Mouse (Mus musculus) hindbrain, embryonic 14.5 days (tissue): Measurements from ENCODE around the gene Mynn. TPM values are rescaled to one million over a fixed set of nuclear protein-coding genes. Genes with fewer than 3 reads are reported as not detected.
"Not testable (repeated sequence)": the region's sequence is repeated elsewhere in the genome, so short reads cannot be mapped to it uniquely, and the experiment has no call there.

Experiments
- ATAC-seq: fragments of 200-750 bp; cut with Nextera tagmentation; 2 replicates; pipeline ENCODE4 v1.8.0; 2017; ENCODE audit warnings: moderate number of reproducible peaks, mild to moderate bottlenecking, moderate TSS enrichment, moderate library complexity; ENCODE audit not compliant: low FRiP score
- DNase-seq: peaks from one replicate; pipeline ENCODE4 v3.0.0-alpha.2; 2015; ENCODE audit warnings: low spot score
- H3K27ac ChIP-seq: fragments of 300-500 bp; sonication (generic); 2 replicates; pipeline ENCODE4 v1.5.1; 2014; ENCODE audit warnings: mild to moderate bottlenecking, moderate library complexity
- H3K27me3 ChIP-seq: fragments of 300-500 bp; sonication (generic); 2 replicates; pipeline ENCODE4 v1.6.1; 2014; ENCODE audit warnings: mild to moderate bottlenecking, low read length, mixed read lengths; ENCODE audit not compliant: control insufficient read depth, insufficient read depth
- H3K36me3 ChIP-seq: fragments of 300-500 bp; sonication (generic); replicated peaks from 2 replicates; pipeline ENCODE4 v1.6.1; 2014; ENCODE audit not compliant: control insufficient read depth, insufficient read depth
- H3K4me1 ChIP-seq: fragments of 300-500 bp; sonication (generic); replicated peaks from 2 replicates; pipeline ENCODE4 v1.6.1; 2014; ENCODE audit warnings: antibody characterized with exemption, low read length, mixed read lengths; ENCODE audit not compliant: control insufficient read depth, insufficient read depth
- H3K4me2 ChIP-seq: fragments of 300-500 bp; sonication (generic); replicated peaks from 2 replicates; pipeline ENCODE4 v1.6.1; 2014; ENCODE audit warnings: mild to moderate bottlenecking, moderate library complexity
- H3K4me3 ChIP-seq: fragments of 300-500 bp; sonication (generic); replicated peaks from 2 replicates; pipeline ENCODE4 v1.5.1; 2014; ENCODE audit warnings: mild to moderate bottlenecking, low read length
- H3K9ac ChIP-seq: fragments of 300-500 bp; sonication (generic); 2 replicates; pipeline ENCODE4 v1.6.1; 2014
- H3K9me3 ChIP-seq: fragments of 300-500 bp; sonication (generic); 2 replicates; pipeline ENCODE4 v1.6.1; 2016; ENCODE audit warnings: low read length; ENCODE audit not compliant: control insufficient read depth
- WGBS: fragments of 180-500 bp; shearing (Covaris S2); extraction: QIAGEN DNeasy Blood & Tissue Kit; methylation state at CpG from one replicate; pipeline ENCODE4 v1.1.7; 2014; 5-methylcytosine and 5-hydroxymethylcytosine counted together
- polyA plus RNA-seq: library from polyadenylated mRNA; unstranded; fragments of >200 nt; fragmentation: Nextera tagmentation; extraction: Ambion mirVana; gene quantifications from 2 replicates; pipeline ENCODE4 v1.2.1, GENCODE M21; 2014

Mynn gene
- 33.5 and 33.7 TPM in 2 replicates for polyA plus RNA-seq

DNA sequence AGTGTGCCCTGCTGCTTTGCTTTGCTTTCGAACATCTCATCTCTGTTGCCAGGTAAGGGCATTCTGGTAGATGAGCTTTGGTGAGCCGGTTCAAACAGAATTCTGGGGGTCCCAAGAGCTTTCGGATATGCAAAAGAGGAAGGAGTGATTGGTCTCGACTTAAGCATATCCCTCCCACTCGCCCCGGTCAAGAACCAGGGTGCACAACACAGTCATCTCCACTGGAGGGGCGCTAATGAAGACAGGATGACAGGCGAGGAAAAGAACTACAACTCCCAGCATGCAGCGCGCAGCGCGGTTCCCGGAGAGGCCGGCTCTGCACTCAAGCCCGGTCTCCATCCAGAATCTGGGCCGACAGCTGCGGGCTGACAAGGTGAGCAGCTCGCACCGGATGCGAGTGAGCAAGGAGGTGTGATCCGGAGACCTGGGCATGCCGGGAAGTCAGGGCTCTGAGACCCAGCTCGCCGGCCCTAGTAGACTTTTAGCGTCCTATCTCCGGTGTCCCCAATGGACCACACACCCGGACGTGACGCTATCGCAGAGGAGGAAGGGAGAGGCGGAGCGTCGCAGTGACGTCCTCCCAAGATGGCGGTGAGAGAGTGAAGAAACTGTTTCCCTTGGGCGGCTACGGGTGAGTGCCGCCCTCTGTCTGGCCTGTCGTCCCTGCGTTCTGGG is at the start of gene Mynn:
TSS of gene Mynn (plus strand) at position 1 of the 675 bp plus-strand sequence.
- peak within 1 kb of the TSS; percentile 79 for H3K9ac ChIP-seq
- H3K27me3 ChIP-seq = no peaks in the 10 kb centered on the region
- H3K4me2 ChIP-seq = peak within 1 kb of the TSS; percentile 82
- H3K27ac ChIP-seq = peak within 1 kb of the TSS; percentile 89
- ATAC-seq (peak; percentile 96), DNase-seq (peak; percentile 94)
- H3K36me3 ChIP-seq = peaks cover 26% of the 10 kb centered on the region
- under 1% methylated on average over 40 of the region's 40 CpGs for WGBS
- peaks cover 15% of the 10 kb centered on the region; the same call in 1 of the 2 replicates for H3K4me1 ChIP-seq
- H3K4me3 ChIP-seq = peak within 1 kb of the TSS; percentile 73
- no peaks in the 10 kb centered on the region for H3K9me3 ChIP-seq

DNA sequence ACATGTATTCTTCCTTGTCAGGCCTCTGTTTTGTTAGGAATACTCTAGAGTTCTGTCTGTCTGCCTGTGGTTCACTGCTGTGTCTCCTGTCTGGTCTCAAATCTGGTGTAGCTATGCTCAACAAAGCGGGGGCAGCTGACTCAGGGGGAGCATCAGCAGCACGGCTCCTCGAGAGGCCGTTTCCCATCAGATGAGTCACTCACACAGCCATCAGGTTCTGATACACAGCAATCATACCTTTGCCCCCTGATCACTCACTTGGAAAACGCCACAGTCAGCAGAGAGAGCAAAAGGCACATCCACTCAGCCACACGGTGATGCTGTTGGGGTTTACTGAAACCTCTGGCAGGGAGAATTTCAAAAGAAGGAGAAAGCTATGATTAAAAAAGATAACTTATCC is 48.1 kb upstream of the Mynn start:
- Histone ChIP-seq H3K27ac (no peak overlapping the region), H3K9ac (no peak overlapping the region), H3K9me3 (no peaks in the 10 kb centered on the region), H3K4me3 (no peak overlapping the region), H3K27me3 (no peaks in the 10 kb centered on the region), H3K4me2 (no peak overlapping the region), H3K4me1 (no peaks in the 10 kb centered on the region), H3K36me3 (no peaks in the 10 kb centered on the region)
- DNase-seq (no peak), ATAC-seq (no peak)
- WGBS = 53% methylated on average over 6 of the region's 6 CpGs

DNA sequence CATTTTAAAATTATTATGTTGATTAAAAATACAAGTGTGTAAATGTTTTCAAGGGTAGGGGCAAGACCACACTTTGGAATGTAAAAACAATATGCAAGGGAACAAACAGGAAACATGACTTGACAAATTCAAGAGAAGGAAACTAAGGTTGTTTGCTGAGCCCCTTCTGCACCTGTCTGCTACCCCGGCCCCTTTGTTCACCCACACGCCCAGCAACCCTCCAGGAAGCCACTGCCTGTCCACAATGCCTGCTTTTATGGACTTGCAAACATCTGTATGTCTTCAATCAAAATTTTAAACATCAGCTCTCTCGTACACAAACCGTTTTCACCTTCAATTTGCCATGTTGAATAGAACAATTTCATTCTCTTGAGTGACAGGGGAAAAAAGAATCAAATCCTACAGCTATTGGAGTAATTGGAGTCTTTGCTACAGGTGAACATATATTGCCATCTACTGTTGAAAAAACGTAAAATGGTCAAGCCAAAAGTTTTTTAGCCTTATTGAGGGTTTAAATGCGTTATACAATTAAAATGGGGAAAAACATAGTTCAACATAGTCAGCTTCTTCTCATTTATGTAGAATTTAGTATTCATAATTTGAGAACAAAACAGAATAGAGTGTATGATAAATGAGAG is 41.1 kb upstream of the Mynn start:
- no peak overlapping the region for H3K9ac ChIP-seq
- no peak overlapping the region for H3K27ac ChIP-seq
- WGBS = 50% methylated on average over 6 of the region's 6 CpGs
- no peaks in the 10 kb centered on the region for H3K27me3 ChIP-seq
- DNase-seq = peak; percentile 71
- no peak overlapping the region for H3K4me2 ChIP-seq
- no peak overlapping the region for H3K4me3 ChIP-seq
- no peaks in the 10 kb centered on the region for H3K9me3 ChIP-seq
- H3K36me3 ChIP-seq = no peaks in the 10 kb centered on the region
- H3K4me1 ChIP-seq = no peaks in the 10 kb centered on the region
- no peak for ATAC-seq

DNA sequence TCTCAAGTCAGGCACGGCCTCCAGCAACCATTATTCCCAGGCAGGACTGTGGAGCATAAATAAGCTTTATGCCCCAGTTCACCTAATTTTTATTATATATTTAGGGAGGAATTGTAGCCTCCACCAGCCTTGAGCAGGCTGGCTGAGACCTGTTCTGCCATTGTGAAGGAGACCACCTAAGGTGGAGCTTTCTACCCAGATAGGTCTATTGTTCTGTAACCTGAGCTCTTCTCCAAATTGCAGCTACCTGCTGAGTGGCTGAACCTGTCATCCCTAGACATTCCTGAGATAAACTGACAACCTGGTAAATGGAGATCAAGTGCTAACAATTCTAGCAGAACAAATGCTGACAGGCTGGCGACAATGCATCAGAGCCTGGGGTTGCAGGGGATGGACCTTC is 35.5 kb upstream of the Mynn start:
- DNase-seq, H3K4me3 ChIP-seq, H3K4me2 ChIP-seq, H3K27ac ChIP-seq, H3K36me3 ChIP-seq, H3K9ac ChIP-seq, H3K27me3 ChIP-seq, H3K9me3 ChIP-seq, H3K4me1 ChIP-seq, ATAC-seq: not testable (repeated sequence)
- 0% methylated on average over 1 of the region's 2 CpGs for WGBS

DNA sequence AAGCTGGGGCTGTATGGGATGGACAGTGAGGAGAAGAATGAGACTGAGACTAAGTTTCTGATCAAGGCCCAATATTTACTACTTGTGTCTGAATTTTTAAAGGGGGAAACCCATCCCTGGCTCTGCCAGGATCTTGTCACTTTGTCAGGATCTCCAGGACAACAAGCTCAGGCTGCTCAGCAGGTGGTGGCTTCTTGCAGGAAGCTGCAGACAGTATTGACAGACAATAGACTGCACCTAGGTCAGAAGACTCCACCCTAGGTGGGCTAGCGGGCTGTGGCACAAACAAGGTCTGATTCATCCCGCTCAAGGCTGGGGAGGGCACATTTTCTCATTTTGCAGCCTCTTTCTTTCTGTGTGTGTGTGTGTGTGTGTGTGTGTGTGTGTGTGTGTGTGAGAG is 28.3 kb upstream of the Mynn start:
- H3K9ac ChIP-seq = no peak overlapping the region
- WGBS = 10% methylated on average over 2 of the region's 2 CpGs
- H3K27me3 ChIP-seq = no peaks in the 10 kb centered on the region
- ATAC-seq = no peak
- no peaks in the 10 kb centered on the region for H3K9me3 ChIP-seq
- H3K27ac ChIP-seq = no peak overlapping the region
- no peak overlapping the region for H3K4me2 ChIP-seq
- H3K36me3 ChIP-seq = no peaks in the 10 kb centered on the region
- no peak overlapping the region for H3K4me3 ChIP-seq
- no peak for DNase-seq
- no peaks in the 10 kb centered on the region for H3K4me1 ChIP-seq

DNA sequence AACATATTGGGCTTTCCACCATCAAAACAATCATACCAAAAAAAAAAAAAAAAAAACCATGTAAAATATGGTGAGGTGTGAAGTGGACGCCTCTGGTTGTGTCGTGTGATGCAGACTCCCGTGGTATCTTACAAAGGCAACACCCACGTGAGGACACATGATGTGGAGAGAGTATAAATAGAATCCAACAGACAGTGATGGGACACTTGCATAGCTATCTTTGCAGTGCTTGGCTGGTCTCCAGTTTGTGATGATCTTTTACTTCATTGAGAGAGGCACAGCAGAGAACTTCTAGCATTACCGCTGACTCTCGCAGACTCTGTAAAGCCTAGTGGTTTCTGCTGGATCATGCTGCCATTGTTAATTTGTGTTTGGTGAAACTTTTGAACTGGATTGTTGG is 13.0 kb upstream of the Mynn start:
- Histone ChIP-seq H3K4me1 (no peaks in the 10 kb centered on the region), H3K36me3 (no peaks in the 10 kb centered on the region), H3K4me2 (no peak overlapping the region), H3K27me3 (no peaks in the 10 kb centered on the region), H3K27ac (no peak overlapping the region), H3K9me3 (no peaks in the 10 kb centered on the region), H3K9ac (no peak overlapping the region), H3K4me3 (no peak overlapping the region)
- WGBS = 87% methylated on average over 6 of the region's 6 CpGs
- ATAC-seq = no peak
- DNase-seq = no peak

DNA sequence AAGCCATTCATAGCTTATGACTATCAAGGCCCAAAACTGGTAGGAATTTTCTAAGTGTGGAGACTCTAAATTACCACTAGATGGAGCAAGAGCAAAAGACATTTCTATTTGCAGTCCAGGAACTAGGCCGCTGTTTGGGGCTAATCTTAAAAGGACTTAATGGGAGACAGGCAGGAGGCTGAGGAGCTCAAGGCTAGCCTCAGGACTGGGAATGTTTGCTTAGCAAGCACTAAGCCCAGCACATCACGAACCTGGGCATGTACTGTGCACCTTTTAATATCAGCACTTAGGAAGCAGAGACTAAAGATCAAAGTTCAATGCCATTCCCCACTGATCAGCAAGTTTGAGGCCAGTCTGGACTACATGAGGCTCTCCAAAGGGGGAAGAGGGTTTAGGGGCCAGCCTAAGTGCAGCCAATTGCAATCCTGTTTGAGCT is 9.4 kb upstream of the Mynn start:
- peak; percentile 36 for ATAC-seq
- H3K27ac ChIP-seq = no peak overlapping the region
- no peak overlapping the region for H3K4me2 ChIP-seq
- peak; percentile 85 for DNase-seq
- H3K27me3 ChIP-seq = no peaks in the 10 kb centered on the region
- 2% methylated on average over 2 of the region's 2 CpGs for WGBS
- H3K36me3 ChIP-seq = no peaks in the 10 kb centered on the region
- no peak overlapping the region for H3K4me3 ChIP-seq
- no peaks in the 10 kb centered on the region for H3K9me3 ChIP-seq
- H3K9ac ChIP-seq = no peak overlapping the region
- peaks cover 6% of the 10 kb centered on the region; the same call in 1 of the 2 replicates for H3K4me1 ChIP-seq

DNA sequence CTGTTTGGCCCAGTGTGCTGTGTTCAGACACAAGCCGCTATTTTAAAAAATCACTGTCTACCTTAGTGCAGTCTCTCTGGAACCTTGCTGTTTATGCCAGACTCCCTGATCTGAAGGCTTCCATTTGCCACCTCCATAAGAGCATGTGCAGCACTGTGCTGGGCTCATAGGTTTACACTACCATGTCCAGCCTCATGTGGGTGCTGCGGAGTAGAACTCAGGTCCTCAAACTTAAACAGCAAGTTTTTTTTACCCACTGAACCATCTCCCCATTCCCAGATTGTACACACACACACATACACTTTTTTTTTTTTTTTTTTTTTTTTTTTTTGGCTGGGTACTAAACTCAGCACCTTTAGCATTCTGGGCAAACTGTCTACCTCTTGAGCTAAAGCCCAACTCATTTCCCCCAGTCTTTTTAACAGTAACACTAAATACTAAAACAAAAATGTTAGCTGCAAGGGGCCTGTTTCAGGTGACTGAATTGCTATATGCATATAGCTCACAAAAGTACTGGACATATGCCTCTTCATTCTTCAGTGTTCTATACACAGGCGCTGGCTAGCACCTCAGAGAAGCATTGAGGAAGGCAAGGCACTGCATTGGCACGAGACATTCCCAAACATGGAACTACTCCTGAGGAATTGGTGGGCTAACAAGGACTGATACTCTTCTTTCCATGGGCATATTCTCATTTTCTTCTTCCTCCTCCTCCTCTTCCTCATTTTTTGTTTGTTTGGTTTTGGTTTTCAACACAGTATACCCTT is 8.0 kb upstream of the Mynn start:
- H3K4me1 ChIP-seq = peaks cover 6% of the 10 kb centered on the region; the same call in 1 of the 2 replicates
- H3K9me3 ChIP-seq = no peaks in the 10 kb centered on the region
- no peak overlapping the region for H3K4me3 ChIP-seq
- no peaks in the 10 kb centered on the region for H3K36me3 ChIP-seq
- no peak overlapping the region for H3K9ac ChIP-seq
- 73% methylated on average over 4 of the region's 4 CpGs for WGBS
- H3K27ac ChIP-seq = no peak overlapping the region
- H3K4me2 ChIP-seq = no peak overlapping the region
- DNase-seq (no peak), ATAC-seq (no peak)
- H3K27me3 ChIP-seq = no peaks in the 10 kb centered on the region

DNA sequence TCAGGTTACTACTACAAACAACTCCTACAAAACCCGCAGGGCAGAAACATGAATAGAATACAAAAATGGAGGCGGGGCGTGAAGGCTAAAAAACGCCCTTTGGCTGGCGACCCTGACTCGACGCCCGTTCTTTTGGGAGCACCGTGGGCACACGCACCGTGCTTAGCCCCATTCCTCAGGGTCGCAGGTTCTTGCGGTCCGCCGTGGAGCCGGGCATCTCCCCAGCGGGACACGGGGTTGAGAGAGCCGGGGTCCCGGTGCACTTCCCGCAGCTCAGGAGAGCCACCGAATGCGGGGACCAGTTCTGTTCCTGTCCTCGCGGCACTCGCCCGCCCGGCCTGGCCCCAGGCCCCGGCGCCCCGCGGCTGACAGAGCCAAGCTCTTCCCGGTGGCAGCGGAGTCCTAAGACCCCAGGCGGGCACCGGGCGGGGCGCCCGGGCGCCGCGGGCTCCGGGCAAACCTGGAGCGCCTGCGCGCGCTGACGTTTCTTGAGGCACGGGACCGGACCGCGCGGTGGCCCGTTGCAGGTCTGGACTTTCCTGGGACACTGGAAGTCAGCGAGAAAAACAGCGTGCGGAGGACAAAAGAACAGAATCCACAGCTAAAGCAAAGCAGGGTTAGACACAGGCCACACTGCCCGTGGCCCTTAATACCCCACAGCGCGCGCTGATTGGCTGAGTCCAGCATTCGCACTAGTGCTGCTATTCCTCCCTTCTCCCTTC is 6.6 kb upstream of the Mynn start:
- H3K4me1 ChIP-seq = peaks cover 16% of the 10 kb centered on the region; the same call in 1 of the 2 replicates
- H3K9me3 ChIP-seq = no peaks in the 10 kb centered on the region
- WGBS = 0% methylated on average over 62 of the region's 62 CpGs
- no peaks in the 10 kb centered on the region for H3K27me3 ChIP-seq
- H3K36me3 ChIP-seq = no peaks in the 10 kb centered on the region
- peak overlapping the region; percentile 68 for H3K4me3 ChIP-seq
- peak; percentile 70 for DNase-seq
- peak; percentile 76 for ATAC-seq
- peak overlapping the region; percentile 56 for H3K4me2 ChIP-seq
- H3K27ac ChIP-seq = peak overlapping the region; percentile 72
- H3K9ac ChIP-seq = peak overlapping the region; percentile 74
